Mouse (Mus musculus): ENCODE measurements at regions not wholly inside any gene's neighbourhood (a gene's known extent, or its start where the extent isn't known, plus 50 kb on each side); places are given as distances from the start of the nearest gene placed in this dataset.

- ATAC-seq (ENCODE audit: insufficient number of reproducible peaks, low FRiP score, low TSS enrichment, low read depth) (no peak), DNase-seq (ENCODE audit: low spot score) (no peak)
- no peaks in the 10 kb centered on the region for H3K36me3 ChIP-seq (ENCODE audit: control insufficient read depth, insufficient read depth, low read length)
- H3K9ac ChIP-seq (ENCODE audit: low read length) = no peak overlapping the region
- no peaks in the 10 kb centered on the region for H3K4me1 ChIP-seq (ENCODE audit: control insufficient read depth, insufficient read depth, low read length)
- no peak overlapping the region for H3K4me3 ChIP-seq (ENCODE audit: low read depth, low read length)
- 77% methylated on average over 15 of the region's 15 CpGs for WGBS
- H3K27me3 ChIP-seq (ENCODE audit: control insufficient read depth, insufficient read depth, low read length) = no peaks in the 10 kb centered on the region
- H3K9me3 ChIP-seq (ENCODE audit: control insufficient read depth, low read length) = no peaks in the 10 kb centered on the region
- no peak overlapping the region for H3K27ac ChIP-seq (replicated peaks; ENCODE audit: low read depth, low read length)
- H3K4me2 ChIP-seq (ENCODE audit: low read depth, severe bottlenecking) = no peak overlapping the region
These were observed 422.6 kb upstream of the Castor2 start for GRCm38 (mm10) chr5:133676791-133677450.

- WGBS = 53% methylated on average over 3 of the region's 3 CpGs
- no peak overlapping the region for H3K4me3 ChIP-seq (ENCODE audit: low read depth, low read length)
- no peaks in the 10 kb centered on the region for H3K4me1 ChIP-seq (ENCODE audit: control insufficient read depth, insufficient read depth, low read length)
- H3K27ac ChIP-seq (replicated peaks; ENCODE audit: low read depth, low read length) = no peak overlapping the region
- H3K36me3 ChIP-seq (ENCODE audit: control insufficient read depth, insufficient read depth, low read length) = no peaks in the 10 kb centered on the region
- no peaks in the 10 kb centered on the region for H3K27me3 ChIP-seq (ENCODE audit: control insufficient read depth, insufficient read depth, low read length)
- ATAC-seq (ENCODE audit: insufficient number of reproducible peaks, low FRiP score, low TSS enrichment, low read depth) (no peak), DNase-seq (ENCODE audit: low spot score) (no peak)
- H3K4me2 ChIP-seq (ENCODE audit: low read depth, severe bottlenecking) = no peak overlapping the region
- H3K9me3 ChIP-seq (ENCODE audit: control insufficient read depth, low read length) = no peaks in the 10 kb centered on the region
- no peak overlapping the region for H3K9ac ChIP-seq (ENCODE audit: low read length)
These were observed 423.9 kb upstream of the Castor2 start for GRCm38 (mm10) chr5:133675636-133676035.

GRCm38 (mm10) chr5:133666473-133666872, 433.0 kb upstream of the Castor2 start:
- no peaks in the 10 kb centered on the region for H3K36me3 ChIP-seq (ENCODE audit: control insufficient read depth, insufficient read depth, low read length)
- no peak overlapping the region for H3K4me2 ChIP-seq (ENCODE audit: low read depth, severe bottlenecking)
- H3K9me3 ChIP-seq (ENCODE audit: control insufficient read depth, low read length) = no peaks in the 10 kb centered on the region
- H3K27me3 ChIP-seq (ENCODE audit: control insufficient read depth, insufficient read depth, low read length) = no peaks in the 10 kb centered on the region
- WGBS = 40% methylated on average over 6 of the region's 6 CpGs
- H3K4me1 ChIP-seq (ENCODE audit: control insufficient read depth, insufficient read depth, low read length) = no peaks in the 10 kb centered on the region
- H3K4me3 ChIP-seq (ENCODE audit: low read depth, low read length) = no peak overlapping the region
- ATAC-seq (ENCODE audit: insufficient number of reproducible peaks, low FRiP score, low TSS enrichment, low read depth) = no peak
- peak; percentile 72 for DNase-seq (ENCODE audit: low spot score)
- H3K27ac ChIP-seq (replicated peaks; ENCODE audit: low read depth, low read length) = no peak overlapping the region
- H3K9ac ChIP-seq (ENCODE audit: low read length) = no peak overlapping the region

GRCm38 (mm10) chr5:133662474-133663256, 436.8 kb upstream of the Castor2 start:
- Histone ChIP-seq H3K9me3 (ENCODE audit: control insufficient read depth, low read length) (no peaks in the 10 kb centered on the region), H3K27ac (replicated peaks; ENCODE audit: low read depth, low read length) (no peak overlapping the region), H3K36me3 (ENCODE audit: control insufficient read depth, insufficient read depth, low read length) (no peaks in the 10 kb centered on the region)

GRCm38 (mm10) chr5:133660351-133660750, 439.2 kb upstream of the Castor2 start:
- no peaks in the 10 kb centered on the region for H3K9me3 ChIP-seq (ENCODE audit: control insufficient read depth, low read length)
- H3K4me1 ChIP-seq (ENCODE audit: control insufficient read depth, insufficient read depth, low read length) = no peaks in the 10 kb centered on the region
- H3K9ac ChIP-seq (ENCODE audit: low read length) = no peak overlapping the region
- H3K27me3 ChIP-seq (ENCODE audit: control insufficient read depth, insufficient read depth, low read length) = no peaks in the 10 kb centered on the region
- no peaks in the 10 kb centered on the region for H3K36me3 ChIP-seq (ENCODE audit: control insufficient read depth, insufficient read depth, low read length)
- WGBS = 91% methylated on average over 11 of the region's 11 CpGs
- DNase-seq (ENCODE audit: low spot score) (no peak), ATAC-seq (ENCODE audit: insufficient number of reproducible peaks, low FRiP score, low TSS enrichment, low read depth) (no peak)
- H3K4me3 ChIP-seq (ENCODE audit: low read depth, low read length) = no peak overlapping the region
- no peak overlapping the region for H3K4me2 ChIP-seq (ENCODE audit: low read depth, severe bottlenecking)
- H3K27ac ChIP-seq (replicated peaks; ENCODE audit: low read depth, low read length) = no peak overlapping the region

More at GRCm38 (mm10) chr5:133662474-133663256, 436.8 kb upstream of the Castor2 start:
- WGBS = 89% methylated on average over 7 of the region's 7 CpGs
- Histone ChIP-seq H3K4me2 (ENCODE audit: low read depth, severe bottlenecking) (no peak overlapping the region), H3K4me1 (ENCODE audit: control insufficient read depth, insufficient read depth, low read length) (no peaks in the 10 kb centered on the region), H3K9ac (ENCODE audit: low read length) (no peak overlapping the region), H3K4me3 (ENCODE audit: low read depth, low read length) (no peak overlapping the region), H3K27me3 (ENCODE audit: control insufficient read depth, insufficient read depth, low read length) (no peaks in the 10 kb centered on the region)
- DNase-seq (ENCODE audit: low spot score) (no peak), ATAC-seq (ENCODE audit: insufficient number of reproducible peaks, low FRiP score, low TSS enrichment, low read depth) (no peak)

- DNase-seq (ENCODE audit: low spot score) (no peak), ATAC-seq (ENCODE audit: insufficient number of reproducible peaks, low FRiP score, low TSS enrichment, low read depth) (no peak)
- no peaks in the 10 kb centered on the region for H3K4me1 ChIP-seq (ENCODE audit: control insufficient read depth, insufficient read depth, low read length)
- WGBS = 94% methylated on average over 8 of the region's 8 CpGs
- H3K27ac ChIP-seq (replicated peaks; ENCODE audit: low read depth, low read length) = no peak overlapping the region
- H3K9ac ChIP-seq (ENCODE audit: low read length) = no peak overlapping the region
- no peaks in the 10 kb centered on the region for H3K9me3 ChIP-seq (ENCODE audit: control insufficient read depth, low read length)
- no peak overlapping the region for H3K4me3 ChIP-seq (ENCODE audit: low read depth, low read length)
- H3K27me3 ChIP-seq (ENCODE audit: control insufficient read depth, insufficient read depth, low read length) = no peaks in the 10 kb centered on the region
- H3K4me2 ChIP-seq (ENCODE audit: low read depth, severe bottlenecking) = no peak overlapping the region
- no peaks in the 10 kb centered on the region for H3K36me3 ChIP-seq (ENCODE audit: control insufficient read depth, insufficient read depth, low read length)
These were observed 442.7 kb upstream of the Castor2 start for GRCm38 (mm10) chr5:133656837-133657236.

- H3K4me2 ChIP-seq (ENCODE audit: low read depth, severe bottlenecking) = no peak overlapping the region
- H3K4me1 ChIP-seq (ENCODE audit: control insufficient read depth, insufficient read depth, low read length) = no peaks in the 10 kb centered on the region
- H3K27ac ChIP-seq (replicated peaks; ENCODE audit: low read depth, low read length) = no peak overlapping the region
- H3K9ac ChIP-seq (ENCODE audit: low read length) = no peak overlapping the region
- no peak overlapping the region for H3K4me3 ChIP-seq (ENCODE audit: low read depth, low read length)
- no peaks in the 10 kb centered on the region for H3K9me3 ChIP-seq (ENCODE audit: control insufficient read depth, low read length)
- H3K36me3 ChIP-seq (ENCODE audit: control insufficient read depth, insufficient read depth, low read length) = no peaks in the 10 kb centered on the region
- ATAC-seq (ENCODE audit: insufficient number of reproducible peaks, low FRiP score, low TSS enrichment, low read depth) (no peak), DNase-seq (ENCODE audit: low spot score) (no peak)
- H3K27me3 ChIP-seq (ENCODE audit: control insufficient read depth, insufficient read depth, low read length) = no peaks in the 10 kb centered on the region
- 89% methylated on average over 1 of the region's 1 CpGs for WGBS
These were observed 446.1 kb upstream of the Castor2 start for GRCm38 (mm10) chr5:133653431-133653830.

GRCm38 (mm10) chr5:133650246-133650645, 449.3 kb upstream of the Castor2 start:
- no peak for ATAC-seq (ENCODE audit: insufficient number of reproducible peaks, low FRiP score, low TSS enrichment, low read depth)
- WGBS = 56% methylated on average over 3 of the region's 3 CpGs
- H3K27ac ChIP-seq (replicated peaks; ENCODE audit: low read depth, low read length) = no peak overlapping the region

More at GRCm38 (mm10) chr5:133650246-133650645, 449.3 kb upstream of the Castor2 start:
- Histone ChIP-seq H3K36me3 (ENCODE audit: control insufficient read depth, insufficient read depth, low read length) (no peaks in the 10 kb centered on the region), H3K27me3 (ENCODE audit: control insufficient read depth, insufficient read depth, low read length) (no peaks in the 10 kb centered on the region), H3K4me3 (ENCODE audit: low read depth, low read length) (no peak overlapping the region), H3K9ac (ENCODE audit: low read length) (no peak overlapping the region), H3K9me3 (ENCODE audit: control insufficient read depth, low read length) (no peaks in the 10 kb centered on the region), H3K4me2 (ENCODE audit: low read depth, severe bottlenecking) (no peak overlapping the region), H3K4me1 (ENCODE audit: control insufficient read depth, insufficient read depth, low read length) (no peaks in the 10 kb centered on the region)
- no peak for DNase-seq (ENCODE audit: low spot score)
